Mouse (Mus musculus): ENCODE data around the gene Gm17409. TPM values are rescaled to one million over a fixed set of nuclear protein-coding genes. Genes with fewer than 3 reads are reported as not detected.
A peak's percentile ranks its signal among the peaks of the same experiment; 100 is the strongest.

Gene Gm17409
- polyA plus RNA-seq, 1 experiment from 2014 or later, result not detected

DNA sequence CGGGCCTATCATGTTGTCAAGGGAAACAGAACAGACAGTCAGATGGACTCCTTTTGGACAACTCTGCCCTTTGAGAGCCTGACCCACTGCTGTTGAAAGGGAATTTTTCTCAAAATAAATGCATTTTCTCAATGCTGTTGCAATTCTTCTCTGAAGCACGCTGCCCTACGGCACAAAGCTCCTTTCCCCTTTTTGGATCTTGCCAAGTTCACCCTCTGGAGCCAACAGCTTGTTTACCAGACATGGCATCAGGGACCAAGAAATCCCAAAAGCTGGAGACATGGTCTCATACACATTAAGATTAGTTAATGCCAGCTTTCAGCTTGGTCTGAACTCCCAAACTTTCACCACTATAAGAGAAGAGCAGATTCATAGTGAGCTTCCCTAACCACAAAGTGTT is 33.0 kb upstream of the Gm17409 start:
- ATAC-seq (ENCODE audit: insufficient read depth) (no peak), DNase-seq (no peak)
- Histone ChIP-seq H3K4me3 (ENCODE audit: low read depth, low read length) (no peak overlapping the region), H3K4me1 (ENCODE audit: insufficient read depth) (no peaks in the 10 kb centered on the region), H3K9ac (no peak overlapping the region), H3K4me2 (no peak overlapping the region), H3K27ac (ENCODE audit: low read depth) (no peak overlapping the region), H3K9me3 (ENCODE audit: low read depth, low read length) (no peaks in the 10 kb centered on the region), H3K27me3 (ENCODE audit: insufficient read depth, low read length) (no peaks in the 10 kb centered on the region), H3K36me3 (ENCODE audit: insufficient read depth) (peaks cover 7% of the 10 kb centered on the region; the same call in 1 of the 2 replicates)
- WGBS, result 88% methylated on average over 3 of the region's 3 CpGs
- no peak for TF ChIP-seq CTCF (IDR thresholded peaks at IDR 0.05; ENCODE audit: low read depth)

DNA sequence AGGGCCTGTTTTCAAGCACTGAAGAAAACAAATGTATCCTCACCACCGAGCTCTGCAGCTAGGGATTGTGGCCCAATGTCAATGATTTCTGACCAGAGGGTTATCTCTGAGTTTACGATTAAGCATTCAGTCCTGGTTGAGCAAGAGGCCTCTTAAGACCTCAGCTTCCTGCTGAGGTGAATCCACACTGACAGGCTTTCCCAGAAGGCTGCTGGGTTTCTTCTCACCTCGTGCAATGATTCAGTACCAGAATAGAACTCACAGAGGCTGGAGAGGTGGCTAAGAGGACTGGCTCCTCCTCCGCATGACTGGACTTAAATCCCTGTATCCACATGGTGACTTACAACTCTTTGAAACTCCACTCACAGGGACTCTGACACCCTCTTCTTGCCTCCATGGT is 26.8 kb upstream of the Gm17409 start:
- TF ChIP-seq CTCF (IDR thresholded peaks at IDR 0.05; ENCODE audit: low read depth), result no peak
- ATAC-seq (ENCODE audit: insufficient read depth), result no peak

DNA sequence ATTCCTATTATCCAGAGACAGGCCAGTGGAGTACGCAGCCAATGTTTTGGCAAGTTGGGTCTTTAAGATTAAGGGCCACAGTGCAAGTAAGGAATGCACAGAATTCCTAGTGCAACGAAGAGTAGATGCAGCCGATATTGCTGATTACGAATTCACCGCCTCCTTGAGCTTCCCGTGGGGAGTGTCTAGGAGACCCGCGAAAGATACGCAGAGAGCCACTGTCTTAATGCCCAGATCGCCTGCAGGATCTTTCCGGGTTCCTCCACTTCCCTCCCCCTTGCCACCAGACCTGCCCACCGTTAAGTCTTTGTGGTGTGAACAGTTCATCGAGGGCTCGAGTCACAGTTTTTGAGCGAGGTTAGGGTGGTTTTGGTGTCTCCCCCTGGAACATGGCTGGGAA is 22.9 kb upstream of the Gm17409 start:
- H3K9ac ChIP-seq, result no peak overlapping the region
- H3K4me2 ChIP-seq, result no peak overlapping the region
- no peaks in the 10 kb centered on the region for H3K9me3 ChIP-seq (ENCODE audit: low read depth, low read length)
- no peak overlapping the region for H3K27ac ChIP-seq (ENCODE audit: low read depth)
- no peak for TF ChIP-seq CTCF (IDR thresholded peaks at IDR 0.05; ENCODE audit: low read depth)
- H3K36me3 ChIP-seq (ENCODE audit: insufficient read depth), result peaks cover 20% of the 10 kb centered on the region
- H3K27me3 ChIP-seq (ENCODE audit: insufficient read depth, low read length), result no peaks in the 10 kb centered on the region
- no peak overlapping the region for H3K4me3 ChIP-seq (ENCODE audit: low read depth, low read length)
- WGBS, result 92% methylated on average over 15 of the region's 15 CpGs
- no peak for ATAC-seq (ENCODE audit: insufficient read depth)
- no peak for DNase-seq
- H3K4me1 ChIP-seq (ENCODE audit: insufficient read depth), result no peaks in the 10 kb centered on the region

More for the DNA sequence above, 26.8 kb upstream of the Gm17409 start:
- Histone ChIP-seq H3K4me1 (ENCODE audit: insufficient read depth) (no peaks in the 10 kb centered on the region), H3K4me3 (ENCODE audit: low read depth, low read length) (no peak overlapping the region), H3K36me3 (ENCODE audit: insufficient read depth) (peaks cover 22% of the 10 kb centered on the region), H3K27me3 (ENCODE audit: insufficient read depth, low read length) (no peaks in the 10 kb centered on the region), H3K27ac (ENCODE audit: low read depth) (no peak overlapping the region), H3K9me3 (ENCODE audit: low read depth, low read length) (no peaks in the 10 kb centered on the region), H3K4me2 (no peak overlapping the region), H3K9ac (no peak overlapping the region)
- 66% methylated on average over 4 of the region's 4 CpGs for WGBS
- DNase-seq, result no peak

DNA sequence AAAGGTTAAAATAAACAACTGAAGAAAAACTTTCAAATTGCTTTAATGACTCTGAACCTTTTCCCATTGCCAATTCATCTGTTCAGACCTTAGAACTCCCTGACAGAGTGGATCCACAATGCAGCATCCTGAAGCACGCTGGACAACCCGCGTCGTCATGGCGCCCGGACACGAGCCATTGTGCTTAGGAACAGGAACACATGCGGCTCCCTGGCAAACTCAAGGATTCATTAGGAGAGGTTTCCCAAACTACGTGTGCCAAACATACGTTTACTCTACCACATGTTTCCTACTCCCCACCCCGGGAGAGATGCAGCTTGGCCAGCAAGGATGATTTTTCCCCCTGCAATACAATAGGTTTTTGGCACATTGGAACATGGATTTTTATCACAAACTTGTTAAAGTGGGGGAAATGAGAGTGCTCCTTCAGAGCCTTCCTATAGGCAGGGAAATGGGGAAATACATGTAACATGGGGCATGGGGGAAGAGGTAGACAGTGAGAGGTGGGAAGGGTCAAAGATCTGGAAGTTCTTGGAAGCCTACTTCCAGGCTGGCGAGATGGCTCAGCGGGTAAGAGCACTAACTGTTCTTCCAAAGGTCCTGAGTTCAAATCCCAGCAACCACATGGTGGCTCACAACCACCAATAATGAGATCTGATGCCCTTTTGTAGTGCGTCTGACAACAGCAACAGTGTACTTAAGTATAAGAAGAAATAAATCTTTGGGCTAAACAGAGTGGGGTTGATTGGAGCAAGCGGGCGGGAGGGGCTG is 15.6 kb upstream of the Gm17409 start:
- Histone ChIP-seq H3K36me3 (ENCODE audit: insufficient read depth) (peaks cover 22% of the 10 kb centered on the region), H3K4me1 (ENCODE audit: insufficient read depth) (no peaks in the 10 kb centered on the region), H3K4me3 (ENCODE audit: low read depth, low read length) (no peak overlapping the region), H3K27ac (ENCODE audit: low read depth) (no peak overlapping the region), H3K9ac (no peak overlapping the region), H3K4me2 (no peak overlapping the region), H3K27me3 (ENCODE audit: insufficient read depth, low read length) (no peaks in the 10 kb centered on the region), H3K9me3 (ENCODE audit: low read depth, low read length) (no peaks in the 10 kb centered on the region)
- DNase-seq (no peak), ATAC-seq (ENCODE audit: insufficient read depth) (no peak)
- no peak for TF ChIP-seq CTCF (IDR thresholded peaks at IDR 0.05; ENCODE audit: low read depth)
- WGBS, result 91% methylated on average over 16 of the region's 16 CpGs

DNA sequence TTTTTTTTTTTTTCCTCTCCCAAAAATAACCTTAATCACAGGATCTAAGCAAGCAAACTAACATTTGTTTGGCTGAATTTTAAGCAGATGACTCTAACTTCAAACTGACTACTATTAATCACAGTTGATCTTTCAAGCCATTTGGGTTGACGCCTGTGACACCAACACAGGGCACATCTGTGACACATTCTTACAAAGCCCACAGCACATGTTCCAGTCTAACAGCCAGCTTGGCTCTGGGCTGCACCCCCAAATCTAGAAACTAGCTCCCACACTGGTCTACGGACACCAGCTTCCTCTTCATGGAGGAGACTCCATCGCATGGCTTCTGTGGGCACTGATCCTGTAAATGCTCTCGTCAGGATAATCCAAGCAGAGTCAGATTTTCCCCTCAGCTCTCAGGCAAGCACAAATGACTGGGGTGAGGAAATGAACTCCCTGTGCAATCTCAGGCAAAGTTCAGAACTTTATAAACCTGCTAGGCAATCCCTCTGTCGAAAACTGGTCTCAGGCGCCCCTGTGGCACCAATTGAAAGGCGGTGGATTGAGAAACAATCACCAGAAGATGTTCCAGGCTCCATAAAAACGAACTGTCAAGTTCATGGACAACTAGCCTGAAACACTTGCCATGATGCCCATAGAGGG is 13.0 kb upstream of the Gm17409 start:
- TF ChIP-seq CTCF (IDR thresholded peaks at IDR 0.05; ENCODE audit: low read depth), result no peak
- no peak for ATAC-seq (ENCODE audit: insufficient read depth)
- WGBS, result 88% methylated on average over 8 of the region's 8 CpGs

DNA sequence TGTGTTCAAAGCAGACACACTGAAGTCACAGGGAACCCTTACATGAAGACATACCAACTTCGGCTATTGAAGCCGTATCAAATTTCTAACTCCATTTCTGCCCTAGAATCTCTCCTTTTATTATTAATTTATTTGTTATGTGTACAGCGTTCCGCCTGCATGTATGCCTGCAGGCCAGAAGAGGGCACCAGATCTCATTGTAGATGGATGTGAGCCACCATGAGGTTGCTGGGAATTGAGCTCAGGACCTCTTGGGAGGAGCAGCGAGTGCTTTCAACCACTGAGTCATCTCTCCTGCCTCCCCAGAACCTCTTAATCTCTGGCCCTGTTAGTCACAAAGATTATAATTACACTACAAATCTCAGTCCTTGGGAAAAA is 12.4 kb upstream of the Gm17409 start:
- Histone ChIP-seq H3K4me1 (ENCODE audit: insufficient read depth) (no peaks in the 10 kb centered on the region), H3K4me2 (no peak overlapping the region), H3K27me3 (ENCODE audit: insufficient read depth, low read length) (no peaks in the 10 kb centered on the region), H3K36me3 (ENCODE audit: insufficient read depth) (peaks cover 41% of the 10 kb centered on the region), H3K4me3 (ENCODE audit: low read depth, low read length) (no peak overlapping the region), H3K27ac (ENCODE audit: low read depth) (no peak overlapping the region), H3K9me3 (ENCODE audit: low read depth, low read length) (no peaks in the 10 kb centered on the region), H3K9ac (no peak overlapping the region)
- TF ChIP-seq CTCF (IDR thresholded peaks at IDR 0.05; ENCODE audit: low read depth), result peak; percentile 26
- WGBS, result 93% methylated on average over 5 of the region's 5 CpGs
- ATAC-seq (ENCODE audit: insufficient read depth) (no peak), DNase-seq (no peak)

More for the DNA sequence above, 13.0 kb upstream of the Gm17409 start:
- no peak for DNase-seq
- no peaks in the 10 kb centered on the region for H3K4me1 ChIP-seq (ENCODE audit: insufficient read depth)
- no peaks in the 10 kb centered on the region for H3K9me3 ChIP-seq (ENCODE audit: low read depth, low read length)
- H3K4me2 ChIP-seq, result no peak overlapping the region
- no peak overlapping the region for H3K4me3 ChIP-seq (ENCODE audit: low read depth, low read length)
- no peak overlapping the region for H3K9ac ChIP-seq
- H3K36me3 ChIP-seq (ENCODE audit: insufficient read depth), result peaks cover 36% of the 10 kb centered on the region
- H3K27me3 ChIP-seq (ENCODE audit: insufficient read depth, low read length), result no peaks in the 10 kb centered on the region
- no peak overlapping the region for H3K27ac ChIP-seq (ENCODE audit: low read depth)

DNA sequence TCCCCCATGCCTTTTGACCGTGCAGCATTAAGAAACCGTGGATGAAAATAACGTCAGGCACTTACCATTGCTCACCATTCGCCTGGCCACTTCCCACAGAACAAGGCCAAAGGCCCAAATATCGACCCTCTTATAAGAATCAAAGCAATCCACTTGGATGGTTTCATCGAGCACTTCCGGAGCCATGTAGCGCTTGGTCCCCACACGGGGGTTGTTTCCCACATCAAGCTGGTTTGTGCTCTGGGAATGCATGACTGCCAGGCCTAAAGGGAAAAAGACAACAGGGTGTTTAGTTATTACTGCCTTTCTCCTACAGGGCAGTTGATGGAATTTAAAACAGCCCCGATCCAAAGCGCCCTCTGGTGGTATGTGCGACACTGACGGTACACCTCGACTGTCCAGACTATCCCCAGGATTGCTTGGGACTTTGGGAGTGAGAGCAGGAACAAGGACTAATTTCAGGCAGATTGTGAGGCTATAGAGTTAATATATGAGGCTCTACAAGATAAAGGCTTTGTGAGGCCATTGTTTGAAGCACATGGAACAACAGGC is 11.0 kb upstream of the Gm17409 start:
- Histone ChIP-seq H3K4me3 (ENCODE audit: low read depth, low read length) (no peak overlapping the region), H3K4me2 (no peak overlapping the region), H3K9ac (no peak overlapping the region), H3K4me1 (ENCODE audit: insufficient read depth) (no peaks in the 10 kb centered on the region), H3K36me3 (ENCODE audit: insufficient read depth) (peaks cover 52% of the 10 kb centered on the region), H3K27me3 (ENCODE audit: insufficient read depth, low read length) (no peaks in the 10 kb centered on the region), H3K9me3 (ENCODE audit: low read depth, low read length) (no peaks in the 10 kb centered on the region), H3K27ac (ENCODE audit: low read depth) (no peak overlapping the region)
- TF ChIP-seq CTCF (IDR thresholded peaks at IDR 0.05; ENCODE audit: low read depth), result peak; percentile 59
- ATAC-seq (ENCODE audit: insufficient read depth) (no peak), DNase-seq (peak; percentile 21)
- 87% methylated on average over 14 of the region's 14 CpGs for WGBS
